Mouse (Mus musculus): ENCODE results near the gene Foxj1. TPM values are rescaled to one million over a fixed set of nuclear protein-coding genes. Genes with fewer than 3 reads are reported as not detected.
A peak's percentile ranks its signal among the peaks of the same experiment; 100 is the strongest.

Gene Foxj1
- polyA plus RNA-seq, 1 experiment from 2014 or later = 2.3 TPM

DNA sequence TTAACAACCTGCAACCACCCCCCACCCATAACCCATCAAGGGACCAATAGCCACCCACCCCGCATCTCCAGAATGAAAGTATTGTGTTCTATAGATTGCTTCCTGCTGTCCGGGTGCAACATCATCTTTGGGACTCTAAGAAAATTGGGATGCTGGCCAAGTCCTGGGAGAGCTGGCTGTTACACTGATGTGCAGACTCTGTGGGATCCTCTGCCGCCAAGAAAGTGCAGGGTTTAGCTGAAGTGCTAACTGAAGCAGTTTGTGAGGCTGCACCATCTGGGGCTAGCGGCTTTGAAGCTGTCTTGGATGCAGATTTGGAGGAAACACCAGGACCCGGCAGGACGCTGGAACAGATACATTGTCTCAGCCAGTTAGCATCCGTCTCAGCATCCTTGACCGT is 24.0 kb downstream of the Foxj1 start:
- WGBS = 68% methylated on average over 8 of the region's 8 CpGs
- no peak for DNase-seq (ENCODE audit: low spot score)
- Histone ChIP-seq H3K4me3 (no peak overlapping the region), H3K36me3 (replicated peaks) (no peaks in the 10 kb centered on the region), H3K27me3 (replicated peaks; ENCODE audit: low read depth, poor library complexity, severe bottlenecking) (0 out of 2 replicates have a peak, but pooled peaks cover 15% of the 10 kb centered on the region), H3K27ac (replicated peaks) (no peak overlapping the region), H3K4me1 (peaks cover 18% of the 10 kb centered on the region), H3K9me3 (no peaks in the 10 kb centered on the region)

DNA sequence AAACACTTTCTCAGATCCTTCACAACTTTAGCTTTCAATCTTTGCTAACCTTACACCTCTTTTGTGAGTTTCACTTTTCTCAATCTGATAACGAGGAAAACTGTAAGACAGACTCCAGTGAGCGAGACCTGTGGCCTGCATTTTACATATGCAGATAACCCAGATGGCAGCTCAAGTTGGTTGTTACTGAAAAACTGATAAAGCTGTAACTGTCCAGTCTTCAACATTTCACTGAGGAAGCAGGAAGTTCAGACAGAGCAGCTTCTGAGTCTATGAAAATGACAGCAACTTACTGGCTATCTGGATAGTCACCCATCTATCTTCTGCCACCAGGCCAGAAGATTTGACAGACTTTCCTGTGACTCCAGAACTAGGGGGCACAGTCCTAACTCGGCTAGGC is 25.6 kb downstream of the Foxj1 start:
- Histone ChIP-seq H3K27me3 (replicated peaks; ENCODE audit: low read depth, poor library complexity, severe bottlenecking) (0 out of 2 replicates have a peak, but pooled peaks cover 12% of the 10 kb centered on the region), H3K4me1 (peaks cover 19% of the 10 kb centered on the region), H3K27ac (replicated peaks) (no peak overlapping the region), H3K4me3 (no peak overlapping the region), H3K9me3 (no peaks in the 10 kb centered on the region), H3K36me3 (replicated peaks) (peaks cover 8% of the 10 kb centered on the region)
- no peak for DNase-seq (ENCODE audit: low spot score)
- 77% methylated on average over 3 of the region's 3 CpGs for WGBS

DNA sequence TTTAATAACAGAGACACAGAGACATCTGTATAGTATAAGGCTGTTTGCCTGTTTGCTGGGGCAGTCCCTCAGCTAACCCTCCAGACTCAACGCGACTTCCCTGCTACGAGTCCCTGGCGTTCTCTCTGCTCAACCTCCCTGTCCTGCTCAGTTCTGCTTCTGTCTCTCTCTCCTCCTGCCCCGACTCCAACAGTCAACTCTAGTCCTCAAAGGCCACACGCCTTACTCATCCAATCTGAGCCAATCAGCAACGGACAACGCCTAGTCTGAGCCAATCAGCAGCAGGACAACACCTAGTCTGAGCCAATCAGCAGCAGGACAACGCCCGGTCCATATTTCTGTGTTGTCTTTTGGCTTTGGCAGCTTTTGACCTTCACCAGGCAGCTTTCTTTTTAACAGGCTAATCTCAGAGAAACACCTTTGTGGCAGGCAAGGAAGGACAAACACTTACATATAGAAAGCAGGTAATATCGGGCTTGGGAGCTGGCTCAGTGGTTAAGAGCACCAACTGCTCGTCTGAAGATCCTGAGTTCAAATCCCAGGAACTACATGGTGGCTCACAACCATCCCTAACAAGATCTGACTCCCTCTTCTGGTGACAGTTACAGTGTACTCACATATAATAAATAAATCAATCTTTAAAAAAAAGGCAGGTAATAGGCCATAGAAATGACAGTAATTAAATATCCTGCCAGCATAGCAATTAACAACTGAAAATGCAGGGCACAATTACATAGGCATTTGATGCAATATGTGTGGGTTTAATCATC is 27.3 kb downstream of the Foxj1 start:
- Histone ChIP-seq H3K4me3 (no peak overlapping the region), H3K27me3 (replicated peaks; ENCODE audit: low read depth, poor library complexity, severe bottlenecking) (0 out of 2 replicates have a peak, but pooled peaks cover 12% of the 10 kb centered on the region), H3K4me1 (peaks cover 19% of the 10 kb centered on the region), H3K9me3 (no peaks in the 10 kb centered on the region), H3K27ac (replicated peaks) (no peak overlapping the region), H3K36me3 (replicated peaks) (peaks cover 24% of the 10 kb centered on the region)
- DNase-seq (ENCODE audit: low spot score) = no peak
- 90% methylated on average over 12 of the region's 12 CpGs for WGBS

DNA sequence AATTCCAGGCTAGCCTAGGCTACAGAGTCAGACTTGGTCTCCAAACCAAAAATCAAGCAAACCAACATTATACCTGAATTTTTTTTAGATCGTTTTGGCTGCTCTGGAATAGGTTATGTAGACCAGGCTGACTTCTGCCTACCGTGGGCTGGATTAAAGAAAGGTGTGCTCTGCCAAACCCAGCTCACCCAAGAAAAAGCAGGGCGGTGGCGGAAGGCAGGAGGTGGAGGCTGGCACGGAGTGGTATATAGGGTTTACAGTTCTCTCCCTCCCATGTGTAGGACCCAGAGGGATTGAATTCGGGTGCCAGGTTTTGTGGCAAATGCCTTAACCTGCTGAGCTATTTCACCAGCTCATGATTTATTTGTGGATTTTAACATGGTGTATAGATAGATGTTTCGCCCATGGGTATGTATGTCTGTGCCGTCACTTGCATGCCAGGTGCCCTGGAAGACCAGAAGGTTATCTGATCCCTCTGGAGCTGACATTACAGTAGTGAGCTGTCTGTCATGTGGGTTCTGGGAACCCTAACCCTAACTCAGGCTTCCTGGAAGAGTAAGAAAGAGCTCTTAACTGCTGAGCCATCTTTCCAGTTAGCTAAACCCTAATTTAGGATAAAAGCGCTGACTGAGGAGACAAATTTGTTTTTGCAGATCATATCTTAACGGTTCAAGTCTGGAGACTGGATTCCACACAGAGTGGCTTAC is 28.0 kb downstream of the Foxj1 start, which contains the start of gene Exoc7:
Gene Exoc7, minus strand, starts transcription at position 215 of the 707 bp plus-strand sequence.
- Histone ChIP-seq H3K4me1 (peaks cover 17% of the 10 kb centered on the region), H3K27me3 (replicated peaks; ENCODE audit: low read depth, poor library complexity, severe bottlenecking) (0 out of 2 replicates have a peak, but pooled peaks cover 9% of the 10 kb centered on the region), H3K27ac (replicated peaks) (peak within 1 kb of the TSS; percentile 84), H3K36me3 (replicated peaks) (peaks cover 31% of the 10 kb centered on the region), H3K4me3 (peak within 1 kb of the TSS; percentile 86), H3K9me3 (no peaks in the 10 kb centered on the region)
- 83% methylated on average over 10 of the region's 10 CpGs for WGBS
- no peak for DNase-seq (ENCODE audit: low spot score)

DNA sequence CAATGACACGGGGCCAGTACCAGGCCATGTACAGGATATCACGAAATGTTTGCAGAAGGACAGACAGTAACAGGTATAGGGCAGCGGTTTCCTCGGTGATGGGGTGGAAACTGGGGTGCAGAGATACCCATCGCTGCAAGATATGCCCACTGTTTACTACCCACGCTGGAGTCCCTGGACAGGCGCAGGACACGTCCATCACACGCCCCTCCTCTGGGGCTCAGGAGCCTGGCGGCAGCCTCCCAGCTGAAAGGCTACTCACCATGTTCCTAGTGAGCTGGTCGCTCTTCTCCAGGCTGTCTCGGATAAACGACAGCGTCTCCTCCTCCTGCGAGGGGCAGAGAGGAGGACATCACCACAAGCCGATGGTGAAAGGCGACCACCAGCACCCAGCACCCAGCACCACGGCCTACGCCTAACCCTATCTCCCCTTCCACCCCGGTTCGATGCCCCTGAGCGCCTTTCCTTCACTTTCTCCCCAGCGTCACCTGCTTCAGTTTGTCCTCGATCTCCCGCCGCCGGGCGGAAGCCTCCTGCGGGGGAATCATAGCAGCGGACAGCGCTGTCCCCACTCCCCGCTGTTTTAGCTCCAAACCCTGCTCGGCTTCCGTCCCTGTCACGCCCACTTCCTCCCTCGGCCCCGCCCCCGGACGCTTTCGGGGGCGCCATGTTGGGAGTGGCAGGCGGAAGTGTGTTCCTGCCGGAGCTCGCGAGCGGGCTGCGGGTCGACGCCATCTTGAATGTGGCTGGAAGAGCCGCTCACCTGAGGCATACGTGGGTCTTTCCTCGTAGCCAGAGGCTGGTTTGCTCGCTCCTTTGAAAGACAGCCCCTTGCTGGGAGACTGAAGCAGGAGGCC is 28.8 kb downstream of the Foxj1 start:
- H3K9me3 ChIP-seq = no peaks in the 10 kb centered on the region
- WGBS = 3% methylated on average over 53 of the region's 53 CpGs
- H3K4me3 ChIP-seq = peak overlapping the region; percentile 86
- peak overlapping the region; percentile 84 for H3K27ac ChIP-seq (replicated peaks)
- peaks cover 39% of the 10 kb centered on the region for H3K36me3 ChIP-seq (replicated peaks)
- peaks cover 14% of the 10 kb centered on the region for H3K4me1 ChIP-seq
- DNase-seq (ENCODE audit: low spot score) = peak; percentile 98
- 0 out of 2 replicates have a peak, but pooled peaks cover 9% of the 10 kb centered on the region for H3K27me3 ChIP-seq (replicated peaks; ENCODE audit: low read depth, poor library complexity, severe bottlenecking)

DNA sequence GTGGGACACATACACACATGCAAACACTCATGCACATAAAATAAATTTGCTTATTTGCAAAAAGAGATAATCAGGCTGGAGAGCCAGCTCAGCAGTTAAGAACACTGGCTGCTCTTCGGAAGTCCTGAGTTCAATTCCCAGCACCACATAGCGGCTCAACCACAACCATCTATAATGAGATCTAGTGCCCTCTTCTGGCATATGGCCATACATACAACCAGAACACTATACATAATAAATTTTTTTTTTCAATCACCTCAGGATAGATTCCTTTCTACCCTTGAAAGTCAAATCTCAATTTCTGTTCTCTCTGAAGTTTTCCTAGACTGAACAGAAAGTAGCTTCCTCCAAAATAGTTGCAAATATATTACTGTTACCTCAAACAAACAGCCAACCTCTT is 29.8 kb downstream of the Foxj1 start:
- Histone ChIP-seq H3K9me3 (no peaks in the 10 kb centered on the region), H3K36me3 (replicated peaks) (peaks cover 49% of the 10 kb centered on the region), H3K27ac (replicated peaks) (no peak overlapping the region), H3K4me1 (peaks cover 14% of the 10 kb centered on the region), H3K4me3 (peak overlapping the region; percentile 86), H3K27me3 (replicated peaks; ENCODE audit: low read depth, poor library complexity, severe bottlenecking) (0 out of 2 replicates have a peak, but pooled peaks cover 9% of the 10 kb centered on the region)
- DNase-seq (ENCODE audit: low spot score) = no peak
- 95% methylated on average over 2 of the region's 2 CpGs for WGBS

DNA sequence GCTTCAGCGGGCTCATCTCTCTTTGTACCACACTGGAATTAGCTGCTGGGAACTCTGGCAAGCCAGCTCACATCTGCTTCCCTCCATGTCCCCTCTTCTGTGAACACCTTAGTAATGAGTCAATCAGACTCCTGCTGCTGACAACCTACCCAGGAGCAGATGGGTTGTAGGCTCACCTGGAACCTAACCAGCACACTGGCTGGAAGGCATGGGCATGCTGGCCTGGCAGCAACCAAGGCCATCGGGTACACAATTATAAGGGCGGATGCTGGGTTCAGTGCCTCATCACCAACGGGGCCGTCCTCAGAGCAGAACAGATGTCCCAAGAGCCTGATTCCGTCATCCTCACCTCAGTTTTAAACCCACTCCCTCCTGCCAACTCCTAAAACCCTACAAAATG is 36.6 kb downstream of the Foxj1 start:
- peaks cover 99% of the 10 kb centered on the region for H3K36me3 ChIP-seq (replicated peaks)
- WGBS = 93% methylated on average over 6 of the region's 6 CpGs

DNA sequence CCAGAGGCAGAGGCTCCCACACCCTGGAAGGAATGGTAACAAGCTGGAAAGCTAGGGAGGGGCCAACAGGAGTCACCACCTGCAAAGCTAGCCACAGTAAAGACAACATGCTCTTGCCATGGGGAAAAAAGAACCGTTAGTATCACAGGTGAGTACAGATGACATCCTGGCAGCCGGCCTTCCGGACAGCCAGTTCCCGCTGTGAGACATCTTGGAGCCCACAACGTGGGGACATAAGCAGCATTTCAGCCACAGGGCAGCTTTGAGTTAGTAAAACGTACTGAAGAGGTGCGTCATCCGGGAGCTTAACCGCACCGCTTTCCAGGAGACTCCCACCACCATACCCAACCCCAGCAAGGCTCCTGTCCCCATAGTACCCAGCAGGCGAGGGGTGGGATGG is 37.0 kb downstream of the Foxj1 start:
- Histone ChIP-seq H3K4me3 (no peak overlapping the region), H3K36me3 (replicated peaks) (peaks cover 98% of the 10 kb centered on the region)
- WGBS = 91% methylated on average over 11 of the region's 11 CpGs

More for the DNA sequence above, 36.6 kb downstream of the Foxj1 start:
- Histone ChIP-seq H3K4me3 (no peak overlapping the region), H3K27me3 (replicated peaks; ENCODE audit: low read depth, poor library complexity, severe bottlenecking) (no peaks in the 10 kb centered on the region), H3K27ac (replicated peaks) (no peak overlapping the region), H3K4me1 (no peaks in the 10 kb centered on the region; the same call in 1 of the 2 replicates), H3K9me3 (no peaks in the 10 kb centered on the region)
- no peak for DNase-seq (ENCODE audit: low spot score)

DNA sequence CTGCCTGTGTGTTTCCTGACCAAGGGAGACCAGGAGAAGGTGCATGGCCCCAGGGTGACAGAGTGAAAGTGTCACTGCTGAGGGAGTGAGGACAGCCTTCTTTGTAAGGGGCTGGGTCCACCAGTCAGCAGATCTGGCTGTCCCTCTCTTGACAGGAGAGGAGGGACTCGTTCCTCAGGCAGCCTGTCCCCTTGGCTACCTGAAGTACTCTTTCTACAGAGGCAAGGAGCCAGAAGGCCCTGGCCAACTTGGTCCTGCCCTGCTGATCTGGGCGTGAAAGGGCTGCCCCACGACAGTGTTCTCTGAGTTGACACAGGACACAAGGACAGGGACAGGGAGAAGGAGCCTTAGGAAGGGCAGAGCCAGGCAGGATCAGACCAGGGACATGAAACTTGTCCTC is 38.2 kb downstream of the Foxj1 start:
- Histone ChIP-seq H3K27ac (replicated peaks) (no peak overlapping the region), H3K4me1 (no peaks in the 10 kb centered on the region; the same call in 1 of the 2 replicates), H3K9me3 (no peaks in the 10 kb centered on the region), H3K4me3 (no peak overlapping the region), H3K36me3 (replicated peaks) (peaks cover 98% of the 10 kb centered on the region), H3K27me3 (replicated peaks; ENCODE audit: low read depth, poor library complexity, severe bottlenecking) (no peaks in the 10 kb centered on the region)
- DNase-seq (ENCODE audit: low spot score) = no peak
- 73% methylated on average over 3 of the region's 3 CpGs for WGBS

More for the DNA sequence above, 37.0 kb downstream of the Foxj1 start:
- DNase-seq (ENCODE audit: low spot score) = no peak
- no peaks in the 10 kb centered on the region; the same call in 1 of the 2 replicates for H3K4me1 ChIP-seq
- H3K9me3 ChIP-seq = no peaks in the 10 kb centered on the region
- no peak overlapping the region for H3K27ac ChIP-seq (replicated peaks)
- H3K27me3 ChIP-seq (replicated peaks; ENCODE audit: low read depth, poor library complexity, severe bottlenecking) = no peaks in the 10 kb centered on the region

DNA sequence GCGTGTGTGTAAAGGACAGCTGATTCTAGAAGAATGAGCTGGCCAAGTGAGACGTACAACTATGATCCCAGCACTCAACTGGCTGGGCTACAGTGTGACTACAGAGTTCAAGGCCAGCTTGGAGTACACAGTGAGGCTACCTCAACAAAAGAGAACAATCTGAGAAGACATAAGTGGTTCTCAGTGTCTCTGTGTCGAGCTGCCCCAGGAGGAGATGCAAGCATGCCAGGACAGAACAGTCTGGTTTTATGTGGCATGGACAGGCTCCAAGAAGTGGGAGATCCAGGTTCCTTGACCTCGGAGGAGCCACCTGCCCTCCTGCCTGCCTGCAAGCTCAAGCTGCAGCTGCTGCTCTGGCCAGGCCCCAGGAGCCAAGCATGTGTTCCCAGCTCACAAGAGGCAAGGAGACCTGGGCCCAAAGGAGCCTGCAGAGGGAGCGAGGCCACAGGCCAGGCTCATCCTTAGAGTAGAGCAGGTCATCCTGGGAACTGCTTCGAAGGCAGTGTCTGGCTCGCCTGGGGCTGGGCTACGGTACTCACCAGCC is 38.9 kb downstream of the Foxj1 start:
- Histone ChIP-seq H3K9me3 (no peaks in the 10 kb centered on the region), H3K36me3 (replicated peaks) (peaks cover 97% of the 10 kb centered on the region), H3K27ac (replicated peaks) (no peak overlapping the region), H3K27me3 (replicated peaks; ENCODE audit: low read depth, poor library complexity, severe bottlenecking) (no peaks in the 10 kb centered on the region), H3K4me1 (no peaks in the 10 kb centered on the region; the same call in 1 of the 2 replicates), H3K4me3 (0 out of 2 replicates have a peak overlapping the region, but pooled peaks have one; percentile 2)
- WGBS = 87% methylated on average over 8 of the region's 8 CpGs
- DNase-seq (ENCODE audit: low spot score) = no peak

DNA sequence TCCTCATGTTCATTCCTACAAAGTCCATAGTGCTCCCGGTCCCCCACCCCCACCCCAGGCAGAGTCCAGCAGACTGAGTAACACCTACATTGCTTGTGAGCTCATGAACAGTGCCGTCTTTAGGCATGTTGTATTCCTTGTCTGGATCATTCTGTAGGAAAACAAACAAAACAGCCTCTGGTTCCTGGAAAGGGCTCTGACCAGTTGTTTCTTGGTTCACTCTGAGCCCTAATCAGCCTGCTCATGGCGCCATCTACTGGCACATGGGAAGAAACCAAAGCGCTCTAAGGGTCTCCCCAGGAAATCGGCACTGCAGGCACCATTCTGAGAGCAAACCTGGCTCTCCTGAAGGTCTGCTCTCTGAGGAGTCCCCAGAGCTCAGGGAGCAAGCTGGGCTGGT is 40.9 kb downstream of the Foxj1 start:
- peaks cover 96% of the 10 kb centered on the region for H3K36me3 ChIP-seq (replicated peaks)
- peak; percentile 69 for DNase-seq (ENCODE audit: low spot score)
- 33% methylated on average over 5 of the region's 5 CpGs for WGBS

More for the DNA sequence above, 40.9 kb downstream of the Foxj1 start:
- no peak overlapping the region for H3K4me3 ChIP-seq
- no peaks in the 10 kb centered on the region for H3K9me3 ChIP-seq
- no peaks in the 10 kb centered on the region; the same call in 1 of the 2 replicates for H3K4me1 ChIP-seq
- H3K27me3 ChIP-seq (replicated peaks; ENCODE audit: low read depth, poor library complexity, severe bottlenecking) = no peaks in the 10 kb centered on the region
- no peak overlapping the region for H3K27ac ChIP-seq (replicated peaks)

All from embryonic facial prominence, embryonic 10.5 days (tissue).